Mouse (Mus musculus) testis, adult 2 months (tissue): Measurements from ENCODE around the gene Ppp2r5e. TPM values are rescaled to one million over a fixed set of nuclear protein-coding genes. Genes with fewer than 3 reads are reported as not detected.

Source experiments
- H3K27ac ChIP-seq: fragments of 200-500 bp; 2 replicates; pipeline ENCODE4 v1.5.1; 2012; ENCODE audit warnings: low read depth, low read length; ENCODE audit not compliant: control insufficient read depth, insufficient read depth
- H3K27me3 ChIP-seq: fragments of 200-500 bp; 2 replicates; pipeline ENCODE4 v1.6.1; 2012; ENCODE audit warnings: mild to moderate bottlenecking, low read length, moderate library complexity; ENCODE audit not compliant: control insufficient read depth, insufficient read depth
- H3K36me3 ChIP-seq: fragments of 200-500 bp; 2 replicates; pipeline ENCODE4 v1.6.1; 2012; ENCODE audit warnings: mild to moderate bottlenecking, low read length; ENCODE audit not compliant: control insufficient read depth, insufficient read depth
- H3K4me1 ChIP-seq: fragments of 200-500 bp; 2 replicates; pipeline ENCODE4 v1.6.1; 2012; ENCODE audit warnings: low read length; ENCODE audit not compliant: control insufficient read depth, insufficient read depth
- H3K4me3 ChIP-seq: fragments of 200-500 bp; 2 replicates; pipeline ENCODE4 v1.5.1; 2012; ENCODE audit warnings: low read depth, mild to moderate bottlenecking, low read length, moderate library complexity, mixed read lengths; ENCODE audit not compliant: control insufficient read depth
- CTCF ChIP-seq: fragments of 200-500 bp; IDR thresholded peaks from 2 replicates; pipeline ENCODE4 v1.5.1; 2012; ENCODE audit warnings: low read depth, mild to moderate bottlenecking, inconsistent platforms, low read length, moderate library complexity; ENCODE audit not compliant: control insufficient read depth, insufficient read depth, insufficient replicate concordance
- POLR2A ChIP-seq: fragments of 200-500 bp; IDR thresholded peaks from 2 replicates; pipeline ENCODE4 v1.6.1; 2012; ENCODE audit warnings: low read depth, mild to moderate bottlenecking, inconsistent platforms, low read length, moderate library complexity; ENCODE audit not compliant: control insufficient read depth
- polyA plus RNA-seq: library from polyadenylated mRNA; depleted of rRNA; stranded (reverse); fragments of >200 nt; gene quantifications from 2 replicates; pipeline ENCODE4 v1.2.3, GENCODE M21; 2012

Ppp2r5e gene
- polyA plus RNA-seq, 1 experiment = 93.9 TPM

- Histone ChIP-seq H3K27me3 (no peaks in the 10 kb centered on the region), H3K27ac (no peak overlapping the region), H3K4me1 (no peaks in the 10 kb centered on the region), H3K36me3 (no peaks in the 10 kb centered on the region), H3K4me3 (no peak overlapping the region)
- TF ChIP-seq CTCF (no peak), POLR2A (no peak)
Measured at GRCm38 (mm10) chr12:75537673-75538423, 58.2 kb downstream of the Ppp2r5e start.

DNA sequence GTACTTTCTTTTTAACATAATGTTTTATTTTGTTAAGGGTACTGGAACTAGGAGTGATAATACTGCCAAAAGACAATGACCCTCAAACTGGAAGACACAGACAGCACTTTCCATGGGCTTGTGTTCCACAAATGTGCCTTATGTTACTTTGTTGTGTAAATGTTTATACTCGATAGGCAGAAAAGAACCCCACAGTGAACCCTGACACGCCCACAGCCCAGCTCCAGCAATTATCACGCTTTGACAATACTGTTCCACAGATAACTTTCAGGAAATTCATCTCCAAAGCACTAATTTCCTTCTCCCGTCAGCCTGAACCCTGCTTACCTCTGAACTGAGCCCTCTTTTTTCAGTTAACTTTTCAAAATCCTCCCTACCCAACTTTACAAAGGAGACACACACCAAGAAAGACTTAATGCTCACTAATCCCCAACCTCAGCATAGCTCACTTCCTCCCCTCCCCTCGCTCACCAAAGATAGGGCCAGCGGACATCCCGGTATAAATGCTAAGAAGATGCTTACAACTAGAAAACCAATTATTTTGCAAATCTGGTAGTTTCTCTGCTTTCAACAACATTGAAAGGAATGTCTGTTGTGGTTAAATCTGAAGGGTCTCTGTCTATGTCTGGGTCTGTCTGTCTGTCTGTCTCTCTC, 58.9 kb downstream of the Ppp2r5e start:
- Histone ChIP-seq H3K4me3 (no peak overlapping the region), H3K36me3 (no peaks in the 10 kb centered on the region), H3K27ac (no peak overlapping the region), H3K4me1 (no peaks in the 10 kb centered on the region), H3K27me3 (no peaks in the 10 kb centered on the region)
- TF ChIP-seq CTCF (no peak), POLR2A (no peak)

DNA sequence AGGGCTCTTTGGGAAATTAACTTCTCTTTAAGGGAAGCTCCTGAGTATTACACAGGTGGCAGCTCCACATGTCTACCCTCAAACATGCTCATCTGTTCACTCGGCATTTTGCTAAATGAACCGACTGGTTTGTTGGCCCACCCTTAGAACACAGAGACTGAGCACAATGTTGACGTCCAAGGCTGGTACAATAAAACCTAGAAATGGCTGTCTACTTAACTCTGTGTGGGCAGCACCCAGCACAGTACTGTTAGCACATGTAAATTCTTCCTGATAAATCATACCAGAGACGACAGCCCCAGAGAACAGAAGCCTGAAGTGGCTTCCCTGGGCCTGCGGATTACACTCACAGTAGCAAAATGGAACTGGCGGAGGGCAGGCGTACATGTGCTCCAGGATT, 59.5 kb downstream of the Ppp2r5e start:
- H3K36me3 ChIP-seq = no peaks in the 10 kb centered on the region

DNA sequence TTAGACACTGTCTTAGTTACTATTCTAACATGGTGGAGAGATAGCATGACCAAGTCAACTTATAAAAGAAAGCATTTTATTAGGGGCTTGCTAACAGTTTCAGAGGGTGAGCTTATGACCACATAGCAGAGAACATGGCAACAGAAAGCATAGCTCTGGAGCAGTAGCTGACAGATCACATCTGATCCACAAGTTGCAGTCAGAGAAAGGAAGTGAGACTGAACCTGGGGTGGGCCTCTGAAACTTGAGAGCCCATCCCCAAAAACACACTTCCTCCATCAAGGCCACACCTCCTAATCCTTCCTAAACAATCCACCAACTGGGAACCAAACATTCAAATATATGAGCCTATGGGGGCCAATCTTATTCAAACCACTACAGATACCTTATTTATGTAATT, 62.9 kb downstream of the Ppp2r5e start:
- no peaks in the 10 kb centered on the region for H3K4me1 ChIP-seq
- H3K4me3 ChIP-seq = no peak overlapping the region
- H3K27ac ChIP-seq = no peak overlapping the region
- no peaks in the 10 kb centered on the region for H3K36me3 ChIP-seq
- no peaks in the 10 kb centered on the region for H3K27me3 ChIP-seq
- no peak for TF ChIP-seq CTCF
- no peak for TF ChIP-seq POLR2A

More for the DNA sequence above, 59.5 kb downstream of the Ppp2r5e start:
- Histone ChIP-seq H3K27me3 (no peaks in the 10 kb centered on the region), H3K4me1 (no peaks in the 10 kb centered on the region), H3K4me3 (no peak overlapping the region), H3K27ac (no peak overlapping the region)
- no peak for TF ChIP-seq POLR2A
- TF ChIP-seq CTCF = no peak

DNA sequence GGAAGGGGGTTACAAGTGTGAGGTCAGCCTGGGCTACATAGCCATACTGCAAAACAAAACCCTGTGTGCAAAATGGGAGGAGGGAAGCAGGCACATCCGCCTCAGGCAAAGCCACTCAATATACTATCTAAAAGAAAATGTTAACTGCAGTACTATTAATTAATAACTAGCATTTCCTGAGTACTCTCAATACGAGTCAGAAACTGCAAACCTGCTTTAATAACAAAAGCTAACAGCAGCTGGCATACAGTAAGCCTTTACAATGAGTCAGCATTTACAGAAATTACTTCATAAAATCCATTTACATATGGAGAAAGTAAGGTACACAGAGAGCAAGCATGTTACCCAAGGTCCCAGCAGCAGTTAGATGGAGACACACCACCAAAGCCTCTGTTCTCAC, 64.2 kb downstream of the Ppp2r5e start:
- Histone ChIP-seq H3K36me3 (no peaks in the 10 kb centered on the region), H3K4me3 (no peak overlapping the region), H3K27me3 (no peaks in the 10 kb centered on the region), H3K4me1 (no peaks in the 10 kb centered on the region), H3K27ac (no peak overlapping the region)
- no peak for TF ChIP-seq POLR2A
- TF ChIP-seq CTCF = no peak

GRCm38 (mm10) chr12:75528857-75529808, 66.9 kb downstream of the Ppp2r5e start:
- H3K4me3 ChIP-seq = peak overlapping the region; percentile 21; the same call in 1 of the 2 replicates
- TF ChIP-seq CTCF (no peak), POLR2A (no peak)

DNA sequence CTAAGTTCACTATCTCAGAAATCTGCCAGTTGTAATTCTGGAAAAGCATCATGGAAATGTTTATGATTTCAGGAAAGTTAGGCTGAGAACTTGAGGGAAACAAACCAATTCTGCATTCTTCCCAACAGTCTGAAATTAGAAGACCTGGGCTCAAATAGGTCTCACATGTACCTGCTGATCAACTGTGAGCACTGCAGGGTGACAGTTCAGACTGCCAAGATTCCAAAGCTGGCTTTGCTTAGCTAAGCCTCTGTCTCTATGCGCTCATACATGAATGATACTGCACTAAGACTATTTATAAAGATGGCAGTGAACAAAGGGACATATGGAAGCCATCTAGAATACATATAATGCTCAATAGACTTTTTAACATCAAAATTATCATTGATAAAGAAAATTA, 67.7 kb downstream of the Ppp2r5e start:
- H3K27ac ChIP-seq = no peak overlapping the region
- H3K27me3 ChIP-seq = no peaks in the 10 kb centered on the region
- no peak for TF ChIP-seq POLR2A
- TF ChIP-seq CTCF = no peak
- no peaks in the 10 kb centered on the region for H3K4me1 ChIP-seq
- no peak overlapping the region for H3K4me3 ChIP-seq
- H3K36me3 ChIP-seq = no peaks in the 10 kb centered on the region

More at GRCm38 (mm10) chr12:75528857-75529808, 66.9 kb downstream of the Ppp2r5e start:
- Histone ChIP-seq H3K36me3 (no peaks in the 10 kb centered on the region), H3K4me1 (no peaks in the 10 kb centered on the region), H3K27ac (no peak overlapping the region), H3K27me3 (no peaks in the 10 kb centered on the region)
